Comparison of ENCODE assay signal across 8 mouse cellular contexts in the genomic region with DNA sequence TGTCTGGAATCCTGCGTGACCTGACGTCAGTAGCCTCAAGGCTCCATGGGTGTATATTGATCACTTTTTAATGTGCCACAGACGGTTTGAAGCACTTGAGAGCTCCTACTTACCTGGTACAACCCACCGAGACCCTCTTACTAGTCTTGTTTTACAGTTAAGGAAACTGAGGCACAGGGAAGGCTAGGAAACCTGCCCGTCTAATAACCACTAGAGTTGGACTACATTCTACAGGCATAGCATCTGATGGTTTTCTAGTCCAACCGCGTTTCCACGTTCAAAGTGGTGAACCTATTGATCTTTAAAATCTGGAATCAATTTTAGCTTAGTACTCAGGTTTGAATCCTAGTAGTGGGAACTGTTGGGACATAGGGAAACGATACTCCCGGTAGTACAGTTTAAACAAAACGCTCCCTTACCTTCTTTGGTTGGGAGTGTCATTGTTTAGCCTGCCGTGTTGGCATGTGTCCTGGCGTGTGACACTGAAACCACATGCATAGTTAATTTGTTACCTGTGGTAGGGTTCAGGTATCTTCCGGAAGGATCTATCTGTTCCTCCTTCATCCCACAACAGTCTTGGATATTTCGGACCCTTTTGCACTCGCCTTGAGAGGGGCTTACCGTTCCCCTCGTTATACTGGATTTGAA. TPM values are rescaled to one million over a fixed set of nuclear protein-coding genes. Genes with fewer than 3 reads are reported as not detected.
DNase-seq lines count a peak whose midpoint lies in the region; ATAC-seq lines count a peak whose summit lies in the region.

No protein-coding gene starts in this region.

- peak overlapping the region; percentile 98 for H3K9ac ChIP-seq in heart, embryonic 11.5 days (ENCODE audit: low read depth, low read length)
- H3K9ac ChIP-seq in hindbrain, embryonic 14.5 days, result peak overlapping the region; percentile 90
- H3K9ac ChIP-seq in liver, embryonic 13.5 days, result peak overlapping the region; percentile 97

- H3K27ac ChIP-seq in heart, embryonic 11.5 days (ENCODE audit: low read depth, low read length), result peak overlapping the region; percentile 99
- H3K27ac ChIP-seq in brown adipose tissue, adult 24 weeks (replicated peaks; ENCODE audit: low read depth, low read length), result peak overlapping the region; percentile 93
- peak overlapping the region; percentile 94 for H3K27ac ChIP-seq in hindbrain, embryonic 14.5 days
- H3K27ac ChIP-seq in liver, embryonic 13.5 days, result peak overlapping the region; percentile 96

- DNase-seq in heart, postnatal 25 days (ENCODE audit: low spot score), result no peak
- DNase-seq in hindbrain, embryonic 14.5 days (ENCODE audit: low spot score), result peak; percentile 43
- DNase-seq in liver, embryonic 13.5 days, result no peak
- no peak for DNase-seq in natural killer cell, adult 2 months (ENCODE audit: low spot score in 2 of 2)
- no peak for DNase-seq in thymus, postnatal 14 days
- DNase-seq in cerebellum, postnatal 4 days (ENCODE audit: low spot score in 2 of 2), result no peak

- no peaks in the 10 kb centered on the region for H3K9me3 ChIP-seq in heart, embryonic 11.5 days (replicated peaks; ENCODE audit: control insufficient read depth, low read length)
- no peaks in the 10 kb centered on the region for H3K9me3 ChIP-seq in hindbrain, embryonic 14.5 days (ENCODE audit: control insufficient read depth, low read length)
- no peaks in the 10 kb centered on the region for H3K9me3 ChIP-seq in liver, embryonic 13.5 days (replicated peaks)

- 24% methylated on average over 18 of the region's 18 CpGs for WGBS in heart, embryonic 11.5 days (ENCODE audit: insufficient replicate concordance)
- WGBS in hindbrain, embryonic 14.5 days, result 28% methylated on average over 18 of the region's 18 CpGs
- WGBS in liver, embryonic 13.5 days (ENCODE audit: insufficient replicate concordance), result 21% methylated on average over 18 of the region's 18 CpGs

- H3K4me3 ChIP-seq in heart, embryonic 11.5 days (ENCODE audit: low read depth, low read length), result peak overlapping the region; percentile 94
- peak overlapping the region; percentile 96 for H3K4me3 ChIP-seq in brown adipose tissue, adult 24 weeks (ENCODE audit: insufficient read depth, low read depth, low read length)
- peak overlapping the region; percentile 81 for H3K4me3 ChIP-seq in hindbrain, embryonic 14.5 days (replicated peaks; ENCODE audit: low read length)
- H3K4me3 ChIP-seq in liver, embryonic 13.5 days (replicated peaks), result peak overlapping the region; percentile 97

- peaks cover 6% of the 10 kb centered on the region; the same call in 1 of the 2 replicates for H3K4me1 ChIP-seq in heart, embryonic 11.5 days (ENCODE audit: control insufficient read depth, insufficient read depth, low read length)
- H3K4me1 ChIP-seq in brown adipose tissue, adult 24 weeks (ENCODE audit: control insufficient read depth, insufficient read depth, insufficient read length, low read length), result no peaks in the 10 kb centered on the region
- peaks cover 18% of the 10 kb centered on the region for H3K4me1 ChIP-seq in hindbrain, embryonic 14.5 days (replicated peaks; ENCODE audit: control insufficient read depth, insufficient read depth, low read length)
- H3K4me1 ChIP-seq in liver, embryonic 13.5 days (replicated peaks), result peaks cover 43% of the 10 kb centered on the region

- no peak for ATAC-seq in heart, embryonic 11.5 days (replicated peaks; ENCODE audit: insufficient number of reproducible peaks, low FRiP score, low TSS enrichment)
- no peak; the same call in 1 of the 2 replicates for ATAC-seq in hindbrain, embryonic 14.5 days (ENCODE audit: low FRiP score)
- no peak for ATAC-seq in liver, embryonic 13.5 days (ENCODE audit: low read depth)

- peaks cover 18% of the 10 kb centered on the region for H3K36me3 ChIP-seq in heart, embryonic 11.5 days (ENCODE audit: control insufficient read depth, insufficient read depth, low read length)
- peaks cover 31% of the 10 kb centered on the region for H3K36me3 ChIP-seq in hindbrain, embryonic 14.5 days (replicated peaks; ENCODE audit: control insufficient read depth, insufficient read depth)
- H3K36me3 ChIP-seq in liver, embryonic 13.5 days, result peaks cover 34% of the 10 kb centered on the region

- peak overlapping the region; percentile 85 for H3K4me2 ChIP-seq in heart, embryonic 11.5 days
- peak overlapping the region; percentile 71 for H3K4me2 ChIP-seq in hindbrain, embryonic 14.5 days (replicated peaks)
- peak overlapping the region; percentile 85 for H3K4me2 ChIP-seq in liver, embryonic 13.5 days

- no peaks in the 10 kb centered on the region for H3K27me3 ChIP-seq in heart, embryonic 11.5 days (ENCODE audit: control insufficient read depth, insufficient read depth, low read length)
- no peaks in the 10 kb centered on the region for H3K27me3 ChIP-seq in hindbrain, embryonic 14.5 days (ENCODE audit: control insufficient read depth, insufficient read depth, low read length)
- no peaks in the 10 kb centered on the region for H3K27me3 ChIP-seq in liver, embryonic 13.5 days

- intact Hi-C loops in heart, postnatal 25 days (cut with DNase I), result no loop called here

RNA-seq across cellular contexts. Expression of gene Nhlrc2, which starts 1.1 kb away (rescaled TPM):
- 13.1 and 14.3 TPM in 2 replicates for polyA plus RNA-seq in heart, embryonic 11.5 days (2014; fragmentation: Nextera tagmentation; extraction: Ambion mirVana)
- 10 to 100 TPM; 22.9 to 28.6 TPM for total RNA-seq in heart, postnatal 25 days (2021)
- 9.3 and 9.9 TPM in 2 replicates for polyA plus RNA-seq in brown adipose tissue, adult 24 weeks (2012; ENCODE audit: insufficient read depth, insufficient read length, missing spikeins)
- polyA plus RNA-seq in hindbrain, embryonic 14.5 days (2014; fragmentation: Nextera tagmentation; extraction: Ambion mirVana), result 8.9 and 9.5 TPM in 2 replicates
- 7.7 and 8.2 TPM in 2 replicates for polyA plus RNA-seq in liver, embryonic 13.5 days (2015; fragmentation: Nextera tagmentation; extraction: Ambion mirVana)

RNA-seq across cellular contexts. Expression of gene Dclre1a, which starts 1.1 kb away (rescaled TPM):
- polyA plus RNA-seq in heart, embryonic 11.5 days (2014; fragmentation: Nextera tagmentation; extraction: Ambion mirVana), result 13.6 and 14.6 TPM in 2 replicates
- total RNA-seq in heart, postnatal 25 days (2021), result 10 to 100 TPM; 10.1 to 11.3 TPM
- 5.2 and 5.5 TPM in 2 replicates for polyA plus RNA-seq in brown adipose tissue, adult 24 weeks (2012; ENCODE audit: insufficient read depth, insufficient read length, missing spikeins)
- polyA plus RNA-seq in hindbrain, embryonic 14.5 days (2014; fragmentation: Nextera tagmentation; extraction: Ambion mirVana), result 10.4 and 11.8 TPM in 2 replicates
- 19.2 and 21.5 TPM in 2 replicates for polyA plus RNA-seq in liver, embryonic 13.5 days (2015; fragmentation: Nextera tagmentation; extraction: Ambion mirVana)
